Mouse (Mus musculus): ENCODE results near the gene Lrrn4cl. TPM values are rescaled to one million over a fixed set of nuclear protein-coding genes. Genes with fewer than 3 reads are reported as not detected.
"Not testable (repeated sequence)": the region's sequence is repeated elsewhere in the genome, so short reads cannot be mapped to it uniquely, and the experiment has no call there.

Lrrn4cl gene
- polyA plus RNA-seq, 1 experiment from 2014 or later: 0.57 TPM

DNA sequence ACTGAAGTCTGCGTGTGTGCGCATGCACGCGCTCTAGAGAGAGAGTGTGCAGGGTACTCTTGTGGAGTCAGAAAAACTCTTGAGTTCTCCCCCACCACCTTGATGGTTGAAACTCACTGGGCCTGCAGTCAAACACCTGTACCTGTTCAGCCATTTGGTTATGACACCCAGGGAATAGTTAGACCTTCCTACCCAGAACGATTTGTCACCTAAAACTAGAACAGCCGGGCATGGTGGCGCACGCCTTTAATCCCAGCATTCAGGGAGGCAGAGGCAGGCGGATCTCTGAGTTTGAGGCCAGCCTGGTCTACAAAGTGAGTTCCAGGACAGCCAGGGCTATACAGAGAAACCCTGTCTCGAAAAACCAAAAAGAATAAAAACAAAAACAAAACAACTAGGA is 14.2 kb upstream of the Lrrn4cl start:
- not testable (repeated sequence) for H3K4me3 ChIP-seq (replicated peaks; ENCODE audit: low read length); H3K27me3 ChIP-seq (replicated peaks; ENCODE audit: control insufficient read depth, insufficient read depth, low read length); ATAC-seq; H3K4me2 ChIP-seq (ENCODE audit: low read length); H3K9me3 ChIP-seq (ENCODE audit: control insufficient read depth, low read length); H3K27ac ChIP-seq (ENCODE audit: low read length); H3K9ac ChIP-seq (replicated peaks; ENCODE audit: low read depth, low read length)
- WGBS: 98% methylated on average over 10 of the region's 10 CpGs
- H3K36me3 ChIP-seq (ENCODE audit: control insufficient read depth, insufficient read depth): peaks cover 17% of the 10 kb centered on the region
- peaks cover 20% of the 10 kb centered on the region for H3K4me1 ChIP-seq (replicated peaks; ENCODE audit: control insufficient read depth, insufficient read depth, low read length)

DNA sequence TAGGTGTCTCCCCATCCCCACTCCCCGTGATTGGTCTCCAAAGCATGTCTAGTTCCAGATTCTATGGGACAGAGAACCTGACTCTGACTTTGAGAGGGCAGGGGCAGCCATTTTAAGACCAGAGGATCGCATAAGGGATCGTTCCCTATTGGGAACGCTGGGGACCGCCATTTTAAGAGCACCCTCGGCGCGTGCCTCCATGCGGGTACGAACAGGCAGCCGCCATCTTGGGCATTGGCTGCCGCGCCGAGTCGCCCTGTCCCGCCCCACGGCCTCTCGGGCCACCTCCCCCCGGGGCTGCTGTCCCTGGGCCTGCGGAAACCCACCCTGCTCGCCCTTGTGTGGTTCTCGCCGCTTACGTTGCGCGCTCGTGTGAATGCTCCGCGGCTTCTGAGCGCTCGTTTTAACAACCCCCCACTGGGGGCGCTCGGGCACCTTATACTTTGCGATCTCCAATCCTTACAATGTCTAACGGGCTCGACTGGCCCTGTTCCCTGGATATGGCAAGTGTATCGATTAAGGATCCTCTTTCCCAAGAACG is 13.2 kb upstream of the Lrrn4cl start, which contains the start of gene Bscl2:
Gene Bscl2 (plus strand): TSS at position 217 of the 541 bp plus-strand sequence.
- H3K4me2 ChIP-seq (ENCODE audit: low read length): peak within 1 kb of the TSS; percentile 91
- peaks cover 13% of the 10 kb centered on the region for H3K36me3 ChIP-seq (ENCODE audit: control insufficient read depth, insufficient read depth)
- no peaks in the 10 kb centered on the region for H3K27me3 ChIP-seq (replicated peaks; ENCODE audit: control insufficient read depth, insufficient read depth, low read length)
- no peaks in the 10 kb centered on the region for H3K9me3 ChIP-seq (ENCODE audit: control insufficient read depth, low read length)
- H3K27ac ChIP-seq (ENCODE audit: low read length): peak within 1 kb of the TSS; percentile 98
- under 1% methylated on average over 38 of the region's 38 CpGs for WGBS
- ATAC-seq: peak; percentile 72
- H3K4me1 ChIP-seq (replicated peaks; ENCODE audit: control insufficient read depth, insufficient read depth, low read length): peaks cover 22% of the 10 kb centered on the region
- peak within 1 kb of the TSS; percentile 76 for H3K9ac ChIP-seq (replicated peaks; ENCODE audit: low read depth, low read length)
- H3K4me3 ChIP-seq (replicated peaks; ENCODE audit: low read length): peak within 1 kb of the TSS; percentile 74

- Histone ChIP-seq H3K4me1 (replicated peaks; ENCODE audit: control insufficient read depth, insufficient read depth, low read length) (peaks cover 22% of the 10 kb centered on the region), H3K4me2 (ENCODE audit: low read length) (peak overlapping the region; percentile 91), H3K27ac (ENCODE audit: low read length) (peak overlapping the region; percentile 98), H3K27me3 (replicated peaks; ENCODE audit: control insufficient read depth, insufficient read depth, low read length) (no peaks in the 10 kb centered on the region), H3K36me3 (ENCODE audit: control insufficient read depth, insufficient read depth) (peaks cover 11% of the 10 kb centered on the region), H3K9me3 (ENCODE audit: control insufficient read depth, low read length) (no peaks in the 10 kb centered on the region), H3K4me3 (replicated peaks; ENCODE audit: low read length) (peak overlapping the region; percentile 74), H3K9ac (replicated peaks; ENCODE audit: low read depth, low read length) (peak overlapping the region; percentile 76)
- no peak for ATAC-seq
- WGBS: 8% methylated on average over 15 of the region's 15 CpGs
Measured at GRCm38 (mm10) chr19:8838041-8838730, 12.4 kb upstream of the Lrrn4cl start.

DNA sequence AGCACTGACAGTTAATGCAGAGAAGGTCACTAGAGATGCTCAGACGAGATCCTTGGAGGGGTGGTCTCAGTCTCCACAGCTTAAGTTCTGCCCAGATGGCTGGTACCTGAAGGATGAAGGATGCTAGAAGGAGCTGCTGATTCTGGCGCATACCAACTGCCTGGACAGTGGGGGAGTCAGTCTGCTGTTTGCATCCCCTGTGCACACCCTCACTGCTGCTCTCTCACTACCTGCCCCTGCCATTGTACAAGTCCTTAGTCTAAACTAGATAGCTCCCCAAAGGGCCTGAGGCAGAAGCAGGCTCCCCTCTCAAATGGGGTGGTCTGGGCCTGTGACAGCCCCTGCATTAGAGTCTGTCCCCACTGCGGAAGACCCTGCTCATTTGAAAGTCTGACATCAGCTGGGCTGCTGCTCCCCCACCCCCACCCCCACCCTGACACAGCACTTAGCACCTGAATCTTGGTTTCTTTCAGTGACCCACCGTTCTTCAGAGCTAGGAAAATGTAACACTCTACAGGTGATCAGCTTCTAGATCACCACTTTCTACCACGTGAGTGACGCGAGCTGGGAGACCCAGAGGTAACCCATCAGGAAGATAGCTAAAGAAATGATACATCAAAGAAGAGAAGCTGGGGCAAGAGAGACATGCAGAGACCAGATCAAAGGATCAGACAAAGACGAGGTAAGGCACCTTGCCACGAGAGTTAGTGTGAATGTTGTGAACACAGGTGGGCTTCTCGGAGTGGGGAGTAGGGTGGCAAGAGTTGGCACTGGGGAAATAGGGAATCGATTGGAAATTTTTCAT is 11.3 kb upstream of the Lrrn4cl start, which contains the start of gene Gng3:
Gene Gng3 (minus strand): TSS at position 92 of the 805 bp plus-strand sequence.
- Histone ChIP-seq H3K36me3 (ENCODE audit: control insufficient read depth, insufficient read depth) (peaks cover 9% of the 10 kb centered on the region), H3K4me1 (replicated peaks; ENCODE audit: control insufficient read depth, insufficient read depth, low read length) (peaks cover 22% of the 10 kb centered on the region), H3K4me3 (replicated peaks; ENCODE audit: low read length) (peak within 1 kb of the TSS; percentile 74), H3K9ac (replicated peaks; ENCODE audit: low read depth, low read length) (peak within 1 kb of the TSS; percentile 76), H3K9me3 (ENCODE audit: control insufficient read depth, low read length) (no peaks in the 10 kb centered on the region), H3K4me2 (ENCODE audit: low read length) (peak within 1 kb of the TSS; percentile 91), H3K27me3 (replicated peaks; ENCODE audit: control insufficient read depth, insufficient read depth, low read length) (no peaks in the 10 kb centered on the region), H3K27ac (ENCODE audit: low read length) (peak within 1 kb of the TSS; percentile 98)
- 23% methylated on average over 11 of the region's 11 CpGs for WGBS
- ATAC-seq: peak; percentile 83

GRCm38 (mm10) chr19:8839908-8840791 is 10.4 kb upstream of the Lrrn4cl start:
- Histone ChIP-seq H3K27ac (ENCODE audit: low read length) (peak overlapping the region; percentile 98), H3K9me3 (ENCODE audit: control insufficient read depth, low read length) (no peaks in the 10 kb centered on the region), H3K4me3 (replicated peaks; ENCODE audit: low read length) (peak overlapping the region; percentile 74), H3K4me2 (ENCODE audit: low read length) (peak overlapping the region; percentile 91), H3K4me1 (replicated peaks; ENCODE audit: control insufficient read depth, insufficient read depth, low read length) (peaks cover 24% of the 10 kb centered on the region), H3K27me3 (replicated peaks; ENCODE audit: control insufficient read depth, insufficient read depth, low read length) (no peaks in the 10 kb centered on the region), H3K9ac (replicated peaks; ENCODE audit: low read depth, low read length) (peak overlapping the region; percentile 76), H3K36me3 (ENCODE audit: control insufficient read depth, insufficient read depth) (peaks cover 4% of the 10 kb centered on the region; the same call in 1 of the 2 replicates)
- peak; percentile 18 for ATAC-seq
- 10% methylated on average over 29 of the region's 29 CpGs for WGBS

DNA sequence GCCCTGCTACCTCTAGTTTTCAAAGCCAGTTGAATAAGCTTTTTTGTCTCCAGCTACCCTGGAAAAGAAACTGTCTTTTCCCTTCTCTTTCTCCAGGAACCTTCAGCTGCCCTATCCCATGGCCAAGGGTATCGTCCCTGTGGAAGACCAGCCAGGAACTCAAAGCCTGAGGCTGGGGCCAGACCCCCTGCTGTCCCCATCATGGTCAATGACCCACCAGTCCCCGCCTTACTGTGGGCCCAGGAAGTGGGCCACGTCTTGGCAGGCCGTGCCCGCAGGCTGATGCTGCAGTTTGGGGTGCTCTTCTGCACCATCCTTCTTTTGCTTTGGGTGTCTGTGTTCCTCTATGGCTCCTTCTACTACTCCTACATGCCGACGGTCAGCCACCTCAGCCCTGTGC is 9.6 kb upstream of the Lrrn4cl start:
- 0 out of 2 replicates have a peak, but pooled peaks cover 3% of the 10 kb centered on the region for H3K36me3 ChIP-seq (ENCODE audit: control insufficient read depth, insufficient read depth)
- H3K27ac ChIP-seq (ENCODE audit: low read length): no peak overlapping the region
- peak overlapping the region; percentile 76 for H3K9ac ChIP-seq (replicated peaks; ENCODE audit: low read depth, low read length)
- H3K4me2 ChIP-seq (ENCODE audit: low read length): peak overlapping the region; percentile 91
- no peak for ATAC-seq
- H3K4me3 ChIP-seq (replicated peaks; ENCODE audit: low read length): peak overlapping the region; percentile 74
- peaks cover 24% of the 10 kb centered on the region for H3K4me1 ChIP-seq (replicated peaks; ENCODE audit: control insufficient read depth, insufficient read depth, low read length)
- H3K9me3 ChIP-seq (ENCODE audit: control insufficient read depth, low read length): no peaks in the 10 kb centered on the region
- H3K27me3 ChIP-seq (replicated peaks; ENCODE audit: control insufficient read depth, insufficient read depth, low read length): no peaks in the 10 kb centered on the region
- WGBS: 89% methylated on average over 7 of the region's 7 CpGs

GRCm38 (mm10) chr19:8842961-8843360 is 7.6 kb upstream of the Lrrn4cl start:
- no peak for ATAC-seq
- Histone ChIP-seq H3K9ac (replicated peaks; ENCODE audit: low read depth, low read length) (no peak overlapping the region), H3K27ac (ENCODE audit: low read length) (no peak overlapping the region), H3K36me3 (ENCODE audit: control insufficient read depth, insufficient read depth) (peaks cover 14% of the 10 kb centered on the region), H3K27me3 (replicated peaks; ENCODE audit: control insufficient read depth, insufficient read depth, low read length) (no peaks in the 10 kb centered on the region), H3K9me3 (ENCODE audit: control insufficient read depth, low read length) (no peaks in the 10 kb centered on the region), H3K4me1 (replicated peaks; ENCODE audit: control insufficient read depth, insufficient read depth, low read length) (peaks cover 24% of the 10 kb centered on the region), H3K4me3 (replicated peaks; ENCODE audit: low read length) (no peak overlapping the region), H3K4me2 (ENCODE audit: low read length) (no peak overlapping the region)
- 91% methylated on average over 6 of the region's 6 CpGs for WGBS

GRCm38 (mm10) chr19:8844371-8845129 is 6.0 kb upstream of the Lrrn4cl start:
- Histone ChIP-seq H3K4me1 (replicated peaks; ENCODE audit: control insufficient read depth, insufficient read depth, low read length) (peaks cover 22% of the 10 kb centered on the region), H3K4me3 (replicated peaks; ENCODE audit: low read length) (no peak overlapping the region), H3K9me3 (ENCODE audit: control insufficient read depth, low read length) (no peaks in the 10 kb centered on the region), H3K9ac (replicated peaks; ENCODE audit: low read depth, low read length) (no peak overlapping the region), H3K36me3 (ENCODE audit: control insufficient read depth, insufficient read depth) (peaks cover 16% of the 10 kb centered on the region), H3K27me3 (replicated peaks; ENCODE audit: control insufficient read depth, insufficient read depth, low read length) (no peaks in the 10 kb centered on the region), H3K4me2 (ENCODE audit: low read length) (no peak overlapping the region), H3K27ac (ENCODE audit: low read length) (no peak overlapping the region)
- WGBS: 59% methylated on average over 5 of the region's 5 CpGs
- ATAC-seq: no peak

Data from forebrain, embryonic 16.5 days (tissue).